Comparison of ENCODE assay signal across 8 mouse cellular contexts in genomic region chr12:33176555-33176900, GRCm38 (mm10). TPM values are rescaled to one million over a fixed set of nuclear protein-coding genes. Genes with fewer than 3 reads are reported as not detected.
DNase-seq lines count a peak whose midpoint lies in the region; ATAC-seq lines count a peak whose summit lies in the region.

No protein-coding gene starts in this region.

- intact Hi-C loops in left cerebral cortex, postnatal 4 days (cut with DNase I), result no loop called here

- no peaks in the 10 kb centered on the region for H3K9me3 ChIP-seq in embryonic facial prominence, embryonic 13.5 days
- H3K9me3 ChIP-seq in intestine, embryonic 15.5 days, result no peaks in the 10 kb centered on the region
- no peaks in the 10 kb centered on the region for H3K9me3 ChIP-seq in midbrain, embryonic 13.5 days

- H3K27me3 ChIP-seq in embryonic facial prominence, embryonic 13.5 days, result no peaks in the 10 kb centered on the region; the same call in none of the 2 replicates
- no peaks in the 10 kb centered on the region for H3K27me3 ChIP-seq in intestine, embryonic 15.5 days (replicated peaks)
- no peaks in the 10 kb centered on the region for H3K27me3 ChIP-seq in midbrain, embryonic 13.5 days

- H3K9ac ChIP-seq in embryonic facial prominence, embryonic 13.5 days, result no peak overlapping the region
- no peak overlapping the region for H3K9ac ChIP-seq in intestine, embryonic 15.5 days
- no peak overlapping the region for H3K9ac ChIP-seq in midbrain, embryonic 13.5 days (replicated peaks)

- ATAC-seq in embryonic facial prominence, embryonic 13.5 days (ENCODE audit: insufficient number of reproducible peaks, insufficient read depth, low FRiP score, low TSS enrichment, low read depth), result no peak
- no peak for ATAC-seq in intestine, embryonic 15.5 days
- ATAC-seq in midbrain, embryonic 13.5 days, result no peak

- peak overlapping the region; percentile 33; the same call in 1 of the 2 replicates for H3K4me3 ChIP-seq in embryonic facial prominence, embryonic 13.5 days
- no peak overlapping the region for H3K4me3 ChIP-seq in intestine, embryonic 15.5 days (replicated peaks)
- H3K4me3 ChIP-seq in midbrain, embryonic 13.5 days (replicated peaks), result peak overlapping the region; percentile 27; the same call in 1 of the 2 replicates

- H3K4me1 ChIP-seq in embryonic facial prominence, embryonic 13.5 days, result peaks cover 35% of the 10 kb centered on the region
- peaks cover 32% of the 10 kb centered on the region for H3K4me1 ChIP-seq in intestine, embryonic 15.5 days (replicated peaks)
- peaks cover 24% of the 10 kb centered on the region for H3K4me1 ChIP-seq in midbrain, embryonic 13.5 days (replicated peaks)

- 34% methylated on average over 5 of the region's 5 CpGs for WGBS in embryonic facial prominence, embryonic 13.5 days
- WGBS in intestine, embryonic 15.5 days, result 49% methylated on average over 5 of the region's 5 CpGs
- 28% methylated on average over 5 of the region's 5 CpGs for WGBS in midbrain, embryonic 13.5 days

- no peaks in the 10 kb centered on the region; the same call in 1 of the 2 replicates for H3K36me3 ChIP-seq in embryonic facial prominence, embryonic 13.5 days
- no peaks in the 10 kb centered on the region for H3K36me3 ChIP-seq in intestine, embryonic 15.5 days
- H3K36me3 ChIP-seq in midbrain, embryonic 13.5 days, result no peaks in the 10 kb centered on the region

- H3K27ac ChIP-seq in embryonic facial prominence, embryonic 13.5 days, result no peak overlapping the region
- H3K27ac ChIP-seq in intestine, embryonic 15.5 days, result no peak overlapping the region
- H3K27ac ChIP-seq in midbrain, embryonic 13.5 days, result no peak overlapping the region

- DNase-seq in left cerebral cortex, postnatal 4 days, result peak; percentile 40
- no peak for DNase-seq in left cerebral cortex, adult 9 months (ENCODE audit: low spot score in 2 of 2)
- no peak for DNase-seq in thymus, adult 18-20 months
- no peak for DNase-seq in thymus, postnatal 0 days (ENCODE audit: low spot score)
- no peak for DNase-seq in thymus, postnatal 14 days

- H3K4me2 ChIP-seq in embryonic facial prominence, embryonic 13.5 days, result peak overlapping the region; percentile 62
- H3K4me2 ChIP-seq in intestine, embryonic 15.5 days (replicated peaks), result peak overlapping the region; percentile 65
- peak overlapping the region; percentile 56 for H3K4me2 ChIP-seq in midbrain, embryonic 13.5 days (replicated peaks)

RNA-seq across cellular contexts. Expression of gene Atxn7l1, which starts 29.0 kb away (rescaled TPM):
- total RNA-seq in left cerebral cortex, postnatal 4 days (2021), result 10 to 100 TPM; 61.4 to 62.9 TPM
- 15.4 and 16.4 TPM in 2 replicates for polyA plus RNA-seq in embryonic facial prominence, embryonic 13.5 days (2015; fragmentation: Nextera tagmentation; extraction: Ambion mirVana)
- polyA plus RNA-seq in intestine, embryonic 15.5 days (2015; fragmentation: Nextera tagmentation; extraction: Ambion mirVana), result 12.5 and 13.5 TPM in 2 replicates
- 18.6 and 19.3 TPM in 2 replicates for polyA plus RNA-seq in midbrain, embryonic 13.5 days (2015; fragmentation: Nextera tagmentation; extraction: Ambion mirVana)
- 27.3 and 34.3 TPM in 2 replicates for polyA plus RNA-seq in thymus, postnatal 0 days (2015; fragmentation: Nextera tagmentation; extraction: Ambion mirVana)
